Mouse (Mus musculus): ENCODE measurements around the gene Hmgb1. TPM values are rescaled to one million over a fixed set of nuclear protein-coding genes. Genes with fewer than 3 reads are reported as not detected.

Hmgb1 gene
- polyA plus RNA-seq, 1 experiment from 2014 or later, result 1,753 TPM

- WGBS, result 86% methylated on average over 3 of the region's 3 CpGs
Measured at GRCm38 (mm10) chr5:149137447-149137846, 46.8 kb downstream of the Hmgb1 start.

GRCm38 (mm10) chr5:149136933-149137365 is 47.3 kb downstream of the Hmgb1 start:
- Histone ChIP-seq H3K36me3 (replicated peaks) (no peaks in the 10 kb centered on the region), H3K4me1 (peaks cover 7% of the 10 kb centered on the region), H3K9me3 (no peaks in the 10 kb centered on the region), H3K27ac (replicated peaks) (no peak overlapping the region), H3K4me3 (no peak overlapping the region), H3K27me3 (replicated peaks; ENCODE audit: low read depth, poor library complexity, severe bottlenecking) (no peaks in the 10 kb centered on the region)
- DNase-seq (ENCODE audit: low spot score), result no peak
- 86% methylated on average over 4 of the region's 4 CpGs for WGBS

More at GRCm38 (mm10) chr5:149137447-149137846, 46.8 kb downstream of the Hmgb1 start:
- Histone ChIP-seq H3K27ac (replicated peaks) (no peak overlapping the region), H3K9me3 (no peaks in the 10 kb centered on the region), H3K4me1 (peaks cover 3% of the 10 kb centered on the region), H3K36me3 (replicated peaks) (no peaks in the 10 kb centered on the region), H3K27me3 (replicated peaks; ENCODE audit: low read depth, poor library complexity, severe bottlenecking) (no peaks in the 10 kb centered on the region), H3K4me3 (no peak overlapping the region)
- DNase-seq (ENCODE audit: low spot score), result no peak

- Histone ChIP-seq H3K36me3 (replicated peaks) (no peaks in the 10 kb centered on the region), H3K4me1 (peaks cover 7% of the 10 kb centered on the region), H3K27me3 (replicated peaks; ENCODE audit: low read depth, poor library complexity, severe bottlenecking) (no peaks in the 10 kb centered on the region), H3K4me3 (no peak overlapping the region), H3K9me3 (no peaks in the 10 kb centered on the region), H3K27ac (replicated peaks) (no peak overlapping the region)
- WGBS, result 77% methylated on average over 10 of the region's 10 CpGs
- DNase-seq (ENCODE audit: low spot score), result no peak
Measured at GRCm38 (mm10) chr5:149135455-149136354, 48.6 kb downstream of the Hmgb1 start.

- no peak for DNase-seq (ENCODE audit: low spot score)
- WGBS, result 81% methylated on average over 10 of the region's 10 CpGs
- Histone ChIP-seq H3K4me1 (peaks cover 7% of the 10 kb centered on the region), H3K36me3 (replicated peaks) (no peaks in the 10 kb centered on the region), H3K27ac (replicated peaks) (no peak overlapping the region), H3K4me3 (no peak overlapping the region), H3K9me3 (no peaks in the 10 kb centered on the region), H3K27me3 (replicated peaks; ENCODE audit: low read depth, poor library complexity, severe bottlenecking) (no peaks in the 10 kb centered on the region)
Measured at GRCm38 (mm10) chr5:149134751-149135454, 49.4 kb downstream of the Hmgb1 start.

DNA sequence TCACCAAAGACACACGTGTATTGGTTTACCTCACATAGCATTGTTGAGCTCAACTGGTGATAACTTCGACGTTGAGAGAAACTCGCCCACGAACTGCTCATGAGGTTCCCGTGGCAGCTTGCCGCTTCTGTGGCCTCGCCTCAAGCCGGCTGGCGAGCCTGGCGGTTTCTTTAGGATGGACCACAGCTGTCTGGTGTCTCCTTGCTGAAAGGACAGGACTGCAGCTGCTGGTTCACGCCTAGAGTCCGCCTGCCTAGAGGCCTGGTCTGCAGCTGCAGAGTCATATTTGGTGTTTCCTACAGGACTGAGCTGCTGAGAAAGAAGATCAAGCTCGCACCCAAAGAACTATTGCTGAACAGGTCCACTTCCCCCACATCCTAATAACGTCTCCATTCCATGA is 55.8 kb downstream of the Hmgb1 start:
- 88% methylated on average over 15 of the region's 15 CpGs for WGBS
- no peaks in the 10 kb centered on the region for H3K9me3 ChIP-seq

DNA sequence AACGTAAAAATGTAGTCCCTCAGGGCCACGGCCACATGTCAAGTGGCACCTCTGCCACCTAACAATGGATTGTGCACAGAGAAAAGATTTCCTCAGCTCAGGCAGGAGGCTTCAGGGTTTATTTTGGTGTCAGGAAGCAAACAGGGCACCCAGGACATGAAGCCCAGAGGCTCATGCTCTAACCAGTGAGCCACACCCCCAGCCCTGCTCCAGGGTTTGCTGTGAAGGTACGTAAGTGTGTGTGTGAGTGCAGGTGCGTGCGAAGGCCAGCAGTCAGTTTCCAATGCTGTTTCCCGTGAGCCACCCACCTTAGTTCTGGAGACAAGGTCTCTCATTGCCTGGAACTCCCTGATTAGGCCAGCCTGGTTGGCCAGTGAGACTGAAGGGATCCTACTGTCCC is 60.5 kb downstream of the Hmgb1 start:
- no peak for DNase-seq (ENCODE audit: low spot score)
- H3K36me3 ChIP-seq (replicated peaks), result no peaks in the 10 kb centered on the region
- H3K4me1 ChIP-seq, result peaks cover 3% of the 10 kb centered on the region; the same call in 1 of the 2 replicates
- H3K4me3 ChIP-seq, result no peak overlapping the region
- WGBS, result 90% methylated on average over 6 of the region's 6 CpGs
- H3K27ac ChIP-seq (replicated peaks), result no peak overlapping the region
- H3K27me3 ChIP-seq (replicated peaks; ENCODE audit: low read depth, poor library complexity, severe bottlenecking), result no peaks in the 10 kb centered on the region
- H3K9me3 ChIP-seq, result no peaks in the 10 kb centered on the region; the same call in 1 of the 2 replicates

More for the DNA sequence above, 55.8 kb downstream of the Hmgb1 start:
- no peaks in the 10 kb centered on the region for H3K27me3 ChIP-seq (replicated peaks; ENCODE audit: low read depth, poor library complexity, severe bottlenecking)
- H3K36me3 ChIP-seq (replicated peaks), result no peaks in the 10 kb centered on the region
- peaks cover 9% of the 10 kb centered on the region for H3K4me1 ChIP-seq
- no peak for DNase-seq (ENCODE audit: low spot score)
- no peak overlapping the region for H3K27ac ChIP-seq (replicated peaks)
- no peak overlapping the region for H3K4me3 ChIP-seq

DNA sequence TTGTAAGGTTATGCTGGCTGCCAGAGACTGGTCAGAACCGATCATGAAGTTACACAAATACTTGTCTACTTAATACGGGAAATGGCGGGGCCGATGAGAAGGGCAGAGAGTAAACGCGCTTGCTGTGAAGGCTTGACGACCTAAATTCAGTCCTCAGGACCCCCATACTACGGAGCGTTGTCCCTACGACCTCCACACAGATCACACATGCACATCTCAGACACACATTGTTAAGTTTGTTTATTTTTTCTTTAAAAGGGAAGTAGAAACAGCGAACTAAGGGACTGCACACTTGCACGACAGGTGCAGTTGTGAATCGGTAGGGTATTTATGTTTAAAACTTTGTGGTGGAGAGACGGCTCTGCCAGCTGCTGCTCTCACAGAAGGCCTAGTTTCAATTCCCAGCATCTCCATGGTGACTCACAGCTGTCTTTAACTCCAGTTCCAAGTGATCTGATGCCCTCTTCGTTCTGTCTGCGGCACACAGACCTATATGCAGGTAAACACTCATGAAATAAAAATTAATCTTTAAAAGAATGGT is 64.9 kb downstream of the Hmgb1 start:
- Histone ChIP-seq H3K9me3 (no peaks in the 10 kb centered on the region; the same call in 1 of the 2 replicates), H3K27ac (replicated peaks) (no peak overlapping the region)
- no peak for DNase-seq (ENCODE audit: low spot score)

GRCm38 (mm10) chr5:149117815-149118547 is 66.3 kb downstream of the Hmgb1 start:
- Histone ChIP-seq H3K36me3 (replicated peaks) (no peaks in the 10 kb centered on the region), H3K4me1 (peaks cover 33% of the 10 kb centered on the region), H3K27me3 (replicated peaks; ENCODE audit: low read depth, poor library complexity, severe bottlenecking) (no peaks in the 10 kb centered on the region), H3K27ac (replicated peaks) (peak overlapping the region; percentile 62), H3K4me3 (no peak overlapping the region), H3K9me3 (no peaks in the 10 kb centered on the region; the same call in 1 of the 2 replicates)
- WGBS, result 30% methylated on average over 7 of the region's 7 CpGs
- no peak for DNase-seq (ENCODE audit: low spot score)

More for the DNA sequence above, 64.9 kb downstream of the Hmgb1 start:
- Histone ChIP-seq H3K27me3 (replicated peaks; ENCODE audit: low read depth, poor library complexity, severe bottlenecking) (no peaks in the 10 kb centered on the region), H3K4me1 (peaks cover 23% of the 10 kb centered on the region), H3K36me3 (replicated peaks) (no peaks in the 10 kb centered on the region), H3K4me3 (no peak overlapping the region)
- WGBS, result 90% methylated on average over 16 of the region's 16 CpGs

GRCm38 (mm10) chr5:149114587-149114986 is 69.7 kb downstream of the Hmgb1 start:
- Histone ChIP-seq H3K27me3 (replicated peaks; ENCODE audit: low read depth, poor library complexity, severe bottlenecking) (no peaks in the 10 kb centered on the region), H3K9me3 (no peaks in the 10 kb centered on the region), H3K36me3 (replicated peaks) (no peaks in the 10 kb centered on the region), H3K4me1 (peaks cover 40% of the 10 kb centered on the region), H3K4me3 (no peak overlapping the region), H3K27ac (replicated peaks) (no peak overlapping the region)
- WGBS, result 55% methylated on average over 9 of the region's 9 CpGs
- DNase-seq (ENCODE audit: low spot score), result no peak

DNA sequence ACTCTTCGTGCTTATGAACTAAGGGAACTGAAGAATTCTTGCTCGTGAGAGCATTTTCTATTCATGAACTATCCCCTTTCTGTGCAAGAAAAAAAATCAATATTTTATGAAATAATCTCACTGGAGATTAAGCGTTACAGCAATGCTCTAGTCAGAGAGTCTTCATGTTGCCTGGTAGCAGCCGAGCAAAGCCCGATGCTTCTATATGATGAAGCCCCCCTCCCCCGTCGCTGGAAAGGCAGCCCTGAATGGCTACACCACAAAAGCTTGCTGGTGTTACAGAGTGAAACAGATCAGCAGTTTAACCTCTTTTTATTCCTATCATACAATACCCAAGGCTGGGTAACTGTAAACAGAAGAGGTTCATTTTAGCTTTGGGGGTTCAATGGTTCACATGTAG is 70.3 kb downstream of the Hmgb1 start:
- 83% methylated on average over 7 of the region's 7 CpGs for WGBS
- no peak overlapping the region for H3K27ac ChIP-seq (replicated peaks)
- H3K4me3 ChIP-seq, result no peak overlapping the region
- H3K27me3 ChIP-seq (replicated peaks; ENCODE audit: low read depth, poor library complexity, severe bottlenecking), result no peaks in the 10 kb centered on the region
- H3K4me1 ChIP-seq, result peaks cover 40% of the 10 kb centered on the region
- no peaks in the 10 kb centered on the region for H3K36me3 ChIP-seq (replicated peaks)
- no peak for DNase-seq (ENCODE audit: low spot score)
- no peaks in the 10 kb centered on the region for H3K9me3 ChIP-seq

DNA sequence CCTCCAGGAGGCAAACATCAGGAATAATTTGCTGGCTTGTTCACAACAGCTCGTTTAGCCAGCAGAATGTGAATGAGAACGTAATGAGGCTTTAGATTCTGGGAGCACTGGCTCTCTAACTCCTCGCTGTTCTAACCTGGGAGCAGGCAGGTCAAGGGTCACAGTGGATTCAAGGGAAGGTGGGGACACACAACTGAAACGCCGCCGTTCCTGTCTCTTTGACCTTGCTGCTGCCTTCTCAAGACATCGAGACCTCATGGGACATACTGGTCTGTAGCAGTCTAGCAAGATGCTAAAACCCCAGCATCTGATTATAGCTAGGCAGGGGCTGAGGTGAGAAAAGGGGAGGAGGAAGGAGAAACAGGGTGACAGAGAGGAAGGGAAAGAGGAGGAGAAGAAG is 70.8 kb downstream of the Hmgb1 start:
- no peak overlapping the region for H3K4me3 ChIP-seq
- H3K27me3 ChIP-seq (replicated peaks; ENCODE audit: low read depth, poor library complexity, severe bottlenecking), result no peaks in the 10 kb centered on the region

DNA sequence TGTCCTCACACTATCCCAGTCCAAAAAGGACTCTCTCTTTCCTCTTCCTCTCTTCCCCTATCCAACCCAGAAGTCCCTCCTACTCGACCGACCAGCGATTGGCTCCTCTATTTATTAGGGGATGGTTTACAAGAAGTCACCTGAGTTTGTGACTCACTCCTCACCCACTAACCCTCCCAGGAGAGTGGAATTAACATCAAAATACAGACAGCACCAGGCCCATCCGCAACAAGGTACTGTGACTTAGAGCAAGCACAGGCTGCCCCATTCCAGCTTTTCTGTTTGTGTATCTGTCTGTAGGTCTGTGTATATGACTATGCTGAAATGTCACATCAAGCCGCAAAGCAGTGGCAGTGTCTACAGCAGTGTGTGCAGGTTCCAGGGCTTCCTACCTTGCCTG is 71.7 kb downstream of the Hmgb1 start:
- peaks cover 27% of the 10 kb centered on the region for H3K4me1 ChIP-seq
- no peaks in the 10 kb centered on the region for H3K27me3 ChIP-seq (replicated peaks; ENCODE audit: low read depth, poor library complexity, severe bottlenecking)
- DNase-seq (ENCODE audit: low spot score), result no peak
- WGBS, result 85% methylated on average over 5 of the region's 5 CpGs
- H3K9me3 ChIP-seq, result no peaks in the 10 kb centered on the region
- no peak overlapping the region for H3K4me3 ChIP-seq
- H3K36me3 ChIP-seq (replicated peaks), result no peaks in the 10 kb centered on the region
- no peak overlapping the region for H3K27ac ChIP-seq (replicated peaks)

More for the DNA sequence above, 70.8 kb downstream of the Hmgb1 start:
- Histone ChIP-seq H3K4me1 (peaks cover 36% of the 10 kb centered on the region), H3K36me3 (replicated peaks) (no peaks in the 10 kb centered on the region), H3K9me3 (no peaks in the 10 kb centered on the region), H3K27ac (replicated peaks) (no peak overlapping the region; the same call in 1 of the 2 replicates)
- 68% methylated on average over 7 of the region's 7 CpGs for WGBS
- DNase-seq (ENCODE audit: low spot score), result no peak

Measured in embryonic facial prominence, embryonic 10.5 days (tissue).